Mouse (Mus musculus) liver, adult 2 months (tissue): ENCODE measurements around the gene Msx2. TPM values are rescaled to one million over a fixed set of nuclear protein-coding genes. Genes with fewer than 3 reads are reported as not detected.

Experiments used
- DNase-seq: peaks from one replicate; pipeline ENCODE4 v3.0.0-alpha.2; 2011; ENCODE audit warnings: low read depth, low spot score; ENCODE audit errors: extremely low read depth
- H3K27ac ChIP-seq: fragments of 200-500 bp; replicated peaks from 2 replicates; pipeline ENCODE4 v1.5.1; 2012; ENCODE audit warnings: low read depth, mild to moderate bottlenecking, control low read depth, inconsistent platforms, low read length; ENCODE audit not compliant: insufficient read depth
- H3K27me3 ChIP-seq: fragments of 200-500 bp; 2 replicates; pipeline ENCODE4 v1.6.1; 2012; ENCODE audit warnings: mild to moderate bottlenecking, moderate library complexity, low read length, inconsistent platforms; ENCODE audit not compliant: control insufficient read depth, insufficient read depth
- H3K36me3 ChIP-seq: fragments of 200-500 bp; 2 replicates; pipeline ENCODE4 v1.6.1; 2012; ENCODE audit warnings: low read length, inconsistent platforms; ENCODE audit not compliant: control insufficient read depth, insufficient read depth
- H3K4me1 ChIP-seq: fragments of 200-500 bp; 2 replicates; pipeline ENCODE4 v1.6.1; 2011; ENCODE audit warnings: low read length; ENCODE audit not compliant: control insufficient read depth, insufficient read depth
- H3K4me3 ChIP-seq: fragments of 200-500 bp; 2 replicates; pipeline ENCODE4 v1.5.1; 2011; ENCODE audit warnings: low read depth, mild to moderate bottlenecking, control low read depth, low read length, moderate library complexity; ENCODE audit not compliant: insufficient read depth
- H3K79me2 ChIP-seq: fragments of 200-500 bp; 2 replicates; pipeline ENCODE4 v1.6.1; 2012; ENCODE audit warnings: inconsistent platforms, mild to moderate bottlenecking, low read length, moderate library complexity; ENCODE audit not compliant: control insufficient read depth, insufficient read depth
- H3K9ac ChIP-seq: fragments of 200-500 bp; 2 replicates; pipeline ENCODE4 v1.6.1; 2012; ENCODE audit warnings: low read depth, mild to moderate bottlenecking, control low read depth, inconsistent platforms, low read length
- CTCF ChIP-seq: fragments of 200-500 bp; IDR thresholded peaks from 2 replicates; pipeline ENCODE4 v1.5.1; 2011; ENCODE audit warnings: low read depth, low read length, control low read depth
- POLR2A ChIP-seq: fragments of 200-500 bp; IDR thresholded peaks from 2 replicates; pipeline ENCODE4 v1.6.1; 2011; ENCODE audit warnings: low read length, control low read depth; ENCODE audit not compliant: insufficient read depth; ENCODE audit errors: extremely low read depth
- WGBS: fragments of 180-500 bp; shearing (Covaris S2); methylation state at CpG from one replicate; pipeline ENCODE4 v1.1.7; 2018; 5-methylcytosine and 5-hydroxymethylcytosine counted together
- polyA plus RNA-seq: library from polyadenylated mRNA; depleted of rRNA; stranded (reverse); fragments of >200 nt; gene quantifications from 2 replicates; pipeline ENCODE4 v1.2.3, GENCODE M21; 2012
- total RNA-seq: library from RNA; depleted of rRNA; stranded (reverse); fragments of >200 nt; gene quantifications from 2 replicates; pipeline ENCODE4 v1.2.3, GENCODE M21; 2014

The Msx2 gene
- total and polyA plus RNA-seq, 2 experiments: not detected

DNA sequence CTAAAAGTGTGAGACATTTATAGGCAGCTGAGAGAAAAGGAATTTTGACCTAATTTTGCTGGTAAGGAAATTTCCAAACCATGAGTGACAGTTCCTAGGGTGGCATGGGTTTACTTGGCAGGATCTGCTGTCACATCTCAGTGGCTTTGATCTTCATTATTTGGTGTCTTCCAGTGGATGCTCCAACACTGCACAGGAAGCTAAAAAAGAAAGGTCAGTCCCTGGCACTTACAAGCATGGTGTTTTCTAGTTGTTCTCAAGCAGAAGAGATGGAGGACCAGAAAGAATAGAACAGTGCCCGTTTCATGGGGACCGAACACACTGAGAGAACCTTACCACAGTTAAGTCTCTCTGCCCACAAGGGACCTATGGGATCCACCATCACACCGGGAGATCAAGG lies 18.9 kb downstream of the Msx2 start:
- no peaks in the 10 kb centered on the region for H3K4me1 ChIP-seq
- no peak overlapping the region for H3K9ac ChIP-seq
- no peak for TF ChIP-seq CTCF
- TF ChIP-seq POLR2A: no peak
- no peaks in the 10 kb centered on the region for H3K79me2 ChIP-seq
- DNase-seq: no peak
- WGBS: 75% methylated on average over 3 of the region's 3 CpGs
- H3K27me3 ChIP-seq: peaks cover 2% of the 10 kb centered on the region; the same call in 1 of the 2 replicates
- H3K27ac ChIP-seq: no peak overlapping the region
- H3K36me3 ChIP-seq: no peaks in the 10 kb centered on the region
- H3K4me3 ChIP-seq: no peak overlapping the region

DNA sequence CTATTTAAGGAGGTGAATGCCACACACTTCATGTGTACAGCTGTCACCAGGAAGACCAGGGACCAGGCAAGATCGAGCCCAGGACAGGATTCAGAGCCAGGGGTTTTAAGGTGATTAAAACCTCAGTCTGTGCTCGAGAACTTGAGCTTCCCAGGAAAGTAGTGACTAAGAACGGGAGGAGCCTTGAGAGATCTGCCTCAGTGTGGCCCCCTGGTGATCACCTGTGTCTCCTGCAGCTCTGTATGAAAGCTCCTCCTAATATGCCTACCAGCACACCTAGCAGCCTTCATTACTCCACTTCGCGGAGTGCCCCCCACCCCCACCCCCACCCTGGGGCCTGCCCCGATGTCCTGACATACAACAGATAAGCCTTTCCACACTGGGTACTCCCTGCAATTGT lies 25.3 kb downstream of the Msx2 start:
- H3K9ac ChIP-seq: no peak overlapping the region
- WGBS: 23% methylated on average over 6 of the region's 6 CpGs

DNA sequence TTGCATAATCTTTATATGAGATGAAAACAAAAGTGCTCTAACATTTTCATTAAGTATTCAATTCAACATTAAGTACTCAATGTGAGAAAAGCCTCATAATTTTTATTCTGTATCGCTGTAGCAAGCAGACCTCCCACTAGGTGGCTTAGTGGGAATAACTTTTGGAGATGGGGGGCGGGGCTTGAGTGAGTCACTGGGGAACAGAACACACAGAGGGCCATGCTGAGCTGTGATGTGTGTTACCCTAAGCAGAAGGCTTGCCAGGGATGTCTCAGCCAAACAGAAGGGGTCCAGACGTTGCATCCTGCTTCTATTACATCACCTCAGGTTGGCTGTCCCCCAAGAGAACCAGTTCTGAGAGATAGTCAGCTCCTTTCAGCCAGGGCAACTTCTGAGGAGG lies 29.3 kb downstream of the Msx2 start:
- no peaks in the 10 kb centered on the region for H3K79me2 ChIP-seq
- WGBS: 28% methylated on average over 3 of the region's 3 CpGs
- H3K4me1 ChIP-seq: no peaks in the 10 kb centered on the region
- no peak overlapping the region for H3K27ac ChIP-seq
- no peaks in the 10 kb centered on the region for H3K36me3 ChIP-seq
- no peak overlapping the region for H3K4me3 ChIP-seq
- TF ChIP-seq CTCF (no peak), POLR2A (no peak)
- no peak overlapping the region for H3K9ac ChIP-seq
- H3K27me3 ChIP-seq: no peaks in the 10 kb centered on the region; the same call in 1 of the 2 replicates
- DNase-seq: no peak

More for the DNA sequence above, 25.3 kb downstream of the Msx2 start:
- H3K79me2 ChIP-seq: no peaks in the 10 kb centered on the region
- DNase-seq: no peak
- no peaks in the 10 kb centered on the region for H3K4me1 ChIP-seq
- H3K27ac ChIP-seq: no peak overlapping the region
- no peaks in the 10 kb centered on the region; the same call in 1 of the 2 replicates for H3K27me3 ChIP-seq
- TF ChIP-seq POLR2A: no peak
- peak; percentile 55 for TF ChIP-seq CTCF
- no peak overlapping the region for H3K4me3 ChIP-seq
- H3K36me3 ChIP-seq: no peaks in the 10 kb centered on the region

DNA sequence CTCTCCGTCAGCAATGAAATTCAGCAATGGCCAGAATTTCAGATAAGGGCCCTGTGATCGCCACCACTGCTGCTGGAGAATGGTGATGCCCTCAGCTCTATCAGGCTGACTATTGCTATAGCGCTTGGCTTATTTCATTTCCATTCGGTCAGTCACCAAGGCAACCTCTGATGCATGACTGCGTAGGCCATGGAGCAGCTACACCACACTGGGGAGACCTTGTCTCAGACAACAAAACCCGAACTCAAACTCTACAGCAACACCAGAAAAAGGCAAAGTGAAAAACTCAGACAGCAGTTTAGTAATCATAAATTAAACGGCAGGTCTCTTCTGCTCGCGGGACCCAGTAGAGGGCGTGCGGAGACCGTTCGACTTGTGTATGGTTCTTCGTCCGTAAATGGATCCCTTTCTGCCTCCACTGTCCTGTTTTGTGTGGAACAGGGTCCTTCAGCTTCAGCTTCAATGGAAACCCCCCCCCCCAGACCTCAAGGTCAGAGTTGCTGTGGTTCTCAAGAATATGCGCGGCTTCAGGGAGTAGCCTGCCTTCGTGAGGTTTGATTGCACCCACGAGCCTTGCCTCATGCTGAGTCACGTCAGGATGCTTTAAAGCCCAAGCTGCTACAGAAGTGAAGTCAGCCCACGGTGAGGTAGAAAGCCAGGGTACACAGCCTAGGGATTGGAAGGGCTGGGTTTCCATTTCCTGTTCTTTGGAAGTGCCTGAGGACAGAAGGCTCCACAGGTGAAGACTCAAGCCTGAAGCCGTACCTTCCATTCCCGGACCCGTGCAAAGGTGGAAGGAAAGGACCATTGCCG lies 30.5 kb downstream of the Msx2 start:
- Histone ChIP-seq H3K27ac (no peak overlapping the region), H3K36me3 (no peaks in the 10 kb centered on the region), H3K79me2 (no peaks in the 10 kb centered on the region), H3K4me3 (no peak overlapping the region), H3K9ac (no peak overlapping the region), H3K27me3 (no peaks in the 10 kb centered on the region; the same call in 1 of the 2 replicates), H3K4me1 (no peaks in the 10 kb centered on the region)
- DNase-seq: no peak
- peak; percentile 24; the same call in 1 of the 2 replicates for TF ChIP-seq CTCF
- no peak for TF ChIP-seq POLR2A
- WGBS: 42% methylated on average over 25 of the region's 25 CpGs

DNA sequence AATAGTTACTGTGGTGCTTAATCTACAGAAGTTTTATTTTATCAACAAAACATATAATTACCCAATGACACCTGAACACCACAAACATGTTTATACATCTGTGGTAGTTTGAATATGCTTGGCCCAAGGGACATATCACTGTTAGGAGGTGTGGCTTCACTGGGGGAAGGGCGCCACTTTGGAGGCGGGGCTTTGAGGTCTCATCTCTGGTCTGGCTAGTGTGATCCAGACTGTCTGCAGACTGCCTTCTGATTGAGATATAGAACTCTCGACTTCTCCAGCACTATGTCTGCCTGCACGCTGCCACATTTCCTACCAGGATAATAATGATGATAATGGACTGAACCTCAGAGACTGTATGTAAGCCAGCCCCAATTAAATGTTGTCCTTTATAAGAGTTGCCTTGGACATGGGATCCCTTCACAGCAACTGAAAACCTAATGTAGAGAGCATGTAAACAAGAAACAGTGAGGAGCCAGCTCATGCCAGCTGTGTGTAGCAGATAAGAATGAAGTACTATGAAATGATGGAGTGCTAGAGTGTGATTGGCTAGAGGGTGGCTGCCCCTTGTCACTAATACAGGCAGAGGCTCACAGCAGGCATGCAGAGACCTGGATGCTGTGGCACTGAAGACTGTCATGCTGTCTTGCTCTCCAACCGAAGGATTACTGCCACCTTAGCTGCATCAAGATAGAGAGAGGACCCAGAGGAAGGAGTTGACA lies 31.4 kb downstream of the Msx2 start:
- 58% methylated on average over 5 of the region's 5 CpGs for WGBS
- H3K36me3 ChIP-seq: no peaks in the 10 kb centered on the region
- H3K27me3 ChIP-seq: no peaks in the 10 kb centered on the region; the same call in 1 of the 2 replicates
- no peak overlapping the region for H3K4me3 ChIP-seq
- no peaks in the 10 kb centered on the region for H3K79me2 ChIP-seq
- DNase-seq: no peak
- H3K27ac ChIP-seq: no peak overlapping the region
- H3K9ac ChIP-seq: no peak overlapping the region
- no peaks in the 10 kb centered on the region for H3K4me1 ChIP-seq
- TF ChIP-seq POLR2A (no peak), CTCF (no peak)

DNA sequence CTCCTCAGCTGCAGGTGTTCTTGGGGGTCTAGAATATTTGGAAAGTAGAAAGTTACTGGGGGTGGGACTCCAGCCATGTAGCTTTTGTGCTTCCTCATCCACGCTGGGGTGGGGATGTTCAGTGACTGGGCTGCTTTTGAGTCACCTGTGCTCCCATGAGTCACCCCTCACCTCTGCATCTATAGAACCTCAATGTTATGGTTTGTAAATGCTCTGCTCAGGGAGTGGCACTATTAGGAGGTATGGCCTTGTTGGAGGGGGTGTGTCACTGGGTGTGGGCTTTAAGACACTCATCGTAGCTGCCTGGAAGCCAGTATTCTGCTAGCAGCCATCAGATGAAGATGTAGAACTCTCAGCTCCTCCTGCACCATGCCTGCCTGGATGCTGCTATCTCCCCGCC lies 32.9 kb downstream of the Msx2 start:
- no peaks in the 10 kb centered on the region for H3K79me2 ChIP-seq
- H3K4me1 ChIP-seq: no peaks in the 10 kb centered on the region
- H3K4me3 ChIP-seq: no peak overlapping the region
- no peaks in the 10 kb centered on the region for H3K36me3 ChIP-seq
- no peak for TF ChIP-seq POLR2A
- TF ChIP-seq CTCF: no peak
- no peaks in the 10 kb centered on the region; the same call in 1 of the 2 replicates for H3K27me3 ChIP-seq
- WGBS: 83% methylated on average over 3 of the region's 3 CpGs
- no peak overlapping the region for H3K9ac ChIP-seq
- DNase-seq: no peak
- H3K27ac ChIP-seq: no peak overlapping the region
